Mouse (Mus musculus): Measurements from ENCODE around the gene Prdm10. TPM values are rescaled to one million over a fixed set of nuclear protein-coding genes. Genes with fewer than 3 reads are reported as not detected.

The Prdm10 gene
- polyA plus RNA-seq, 2 experiments: 5.5 to 14.6 TPM

GRCm38 (mm10) chr9:31253866-31254696, 26.3 kb upstream of the Prdm10 start:
- Histone ChIP-seq H3K27me3 (ENCODE audit: control insufficient read depth, insufficient read depth, low read length) (no peaks in the 10 kb centered on the region), H3K4me3 (replicated peaks; ENCODE audit: low read length) (no peak overlapping the region), H3K4me2 (replicated peaks; ENCODE audit: low read depth, low read length, severe bottlenecking) (no peak overlapping the region), H3K4me1 (ENCODE audit: control insufficient read depth, insufficient read depth, low read length) (no peaks in the 10 kb centered on the region), H3K27ac (replicated peaks; ENCODE audit: low read depth, low read length) (no peak overlapping the region), H3K36me3 (ENCODE audit: control insufficient read depth, insufficient read depth, low read length) (no peaks in the 10 kb centered on the region), H3K9ac (ENCODE audit: low read depth, low read length, severe bottlenecking) (no peak overlapping the region), H3K9me3 (ENCODE audit: control insufficient read depth, low read length) (no peaks in the 10 kb centered on the region)
- no peak for TF ChIP-seq POLR2A (IDR thresholded peaks at IDR 0.05; ENCODE audit: borderline replicate concordance, extremely low read depth, insufficient read depth, insufficient read length)
- ATAC-seq (ENCODE audit: low FRiP score, low read depth) (no peak), DNase-seq (ENCODE audit: low spot score) (no peak)
- WGBS: 69% methylated on average over 11 of the region's 11 CpGs

- H3K36me3 ChIP-seq (ENCODE audit: control insufficient read depth, insufficient read depth, low read length): no peaks in the 10 kb centered on the region
- H3K4me1 ChIP-seq (ENCODE audit: control insufficient read depth, insufficient read depth, low read length): no peaks in the 10 kb centered on the region
- no peak for DNase-seq (ENCODE audit: low spot score)
- no peak for TF ChIP-seq POLR2A (IDR thresholded peaks at IDR 0.05; ENCODE audit: borderline replicate concordance, extremely low read depth, insufficient read depth, insufficient read length)
- no peaks in the 10 kb centered on the region for H3K9me3 ChIP-seq (ENCODE audit: control insufficient read depth, low read length)
- no peak for ATAC-seq (ENCODE audit: low FRiP score, low read depth)
- H3K27me3 ChIP-seq (ENCODE audit: control insufficient read depth, insufficient read depth, low read length): no peaks in the 10 kb centered on the region
- WGBS: 89% methylated on average over 7 of the region's 7 CpGs
- H3K9ac ChIP-seq (ENCODE audit: low read depth, low read length, severe bottlenecking): no peak overlapping the region
- H3K4me2 ChIP-seq (replicated peaks; ENCODE audit: low read depth, low read length, severe bottlenecking): no peak overlapping the region
- H3K27ac ChIP-seq (replicated peaks; ENCODE audit: low read depth, low read length): no peak overlapping the region
- no peak overlapping the region for H3K4me3 ChIP-seq (replicated peaks; ENCODE audit: low read length)
Measured at GRCm38 (mm10) chr9:31254697-31255004, 25.7 kb upstream of the Prdm10 start.

GRCm38 (mm10) chr9:31255953-31256352, 24.4 kb upstream of the Prdm10 start:
- no peak for ATAC-seq (ENCODE audit: low FRiP score, low read depth)
- Histone ChIP-seq H3K4me3 (replicated peaks; ENCODE audit: low read length) (no peak overlapping the region), H3K27ac (replicated peaks; ENCODE audit: low read depth, low read length) (no peak overlapping the region), H3K27me3 (ENCODE audit: control insufficient read depth, insufficient read depth, low read length) (no peaks in the 10 kb centered on the region), H3K4me1 (ENCODE audit: control insufficient read depth, insufficient read depth, low read length) (no peaks in the 10 kb centered on the region), H3K4me2 (replicated peaks; ENCODE audit: low read depth, low read length, severe bottlenecking) (no peak overlapping the region), H3K9ac (ENCODE audit: low read depth, low read length, severe bottlenecking) (no peak overlapping the region), H3K36me3 (ENCODE audit: control insufficient read depth, insufficient read depth, low read length) (no peaks in the 10 kb centered on the region), H3K9me3 (ENCODE audit: control insufficient read depth, low read length) (no peaks in the 10 kb centered on the region)
- WGBS: 82% methylated on average over 7 of the region's 7 CpGs
- no peak for DNase-seq (ENCODE audit: low spot score)
- no peak for TF ChIP-seq POLR2A (IDR thresholded peaks at IDR 0.05; ENCODE audit: borderline replicate concordance, extremely low read depth, insufficient read depth, insufficient read length)

- 78% methylated on average over 3 of the region's 3 CpGs for WGBS
- DNase-seq (ENCODE audit: low spot score): no peak
- Histone ChIP-seq H3K9ac (ENCODE audit: low read depth, low read length, severe bottlenecking) (no peak overlapping the region), H3K4me2 (replicated peaks; ENCODE audit: low read depth, low read length, severe bottlenecking) (no peak overlapping the region), H3K9me3 (ENCODE audit: control insufficient read depth, low read length) (no peaks in the 10 kb centered on the region), H3K27me3 (ENCODE audit: control insufficient read depth, insufficient read depth, low read length) (no peaks in the 10 kb centered on the region), H3K36me3 (ENCODE audit: control insufficient read depth, insufficient read depth, low read length) (no peaks in the 10 kb centered on the region), H3K27ac (replicated peaks; ENCODE audit: low read depth, low read length) (no peak overlapping the region), H3K4me1 (ENCODE audit: control insufficient read depth, insufficient read depth, low read length) (no peaks in the 10 kb centered on the region), H3K4me3 (replicated peaks; ENCODE audit: low read length) (no peak overlapping the region)
- TF ChIP-seq POLR2A (IDR thresholded peaks at IDR 0.05; ENCODE audit: borderline replicate concordance, extremely low read depth, insufficient read depth, insufficient read length): no peak
- ATAC-seq (ENCODE audit: low FRiP score, low read depth): no peak
Measured at GRCm38 (mm10) chr9:31258237-31258636, 22.1 kb upstream of the Prdm10 start.

GRCm38 (mm10) chr9:31260219-31260618, 20.1 kb upstream of the Prdm10 start:
- no peak for DNase-seq (ENCODE audit: low spot score)
- Histone ChIP-seq H3K4me3 (replicated peaks; ENCODE audit: low read length) (no peak overlapping the region), H3K27me3 (ENCODE audit: control insufficient read depth, insufficient read depth, low read length) (no peaks in the 10 kb centered on the region), H3K36me3 (ENCODE audit: control insufficient read depth, insufficient read depth, low read length) (no peaks in the 10 kb centered on the region), H3K9me3 (ENCODE audit: control insufficient read depth, low read length) (no peaks in the 10 kb centered on the region), H3K27ac (replicated peaks; ENCODE audit: low read depth, low read length) (no peak overlapping the region), H3K9ac (ENCODE audit: low read depth, low read length, severe bottlenecking) (no peak overlapping the region), H3K4me2 (replicated peaks; ENCODE audit: low read depth, low read length, severe bottlenecking) (no peak overlapping the region), H3K4me1 (ENCODE audit: control insufficient read depth, insufficient read depth, low read length) (no peaks in the 10 kb centered on the region)
- WGBS: 86% methylated on average over 4 of the region's 4 CpGs
- no peak for TF ChIP-seq POLR2A (IDR thresholded peaks at IDR 0.05; ENCODE audit: borderline replicate concordance, extremely low read depth, insufficient read depth, insufficient read length)
- no peak for ATAC-seq (ENCODE audit: low FRiP score, low read depth)
